Mouse (Mus musculus) thymus, postnatal 25 days (tissue): ENCODE data around the gene Mynn.
"Not testable (repeated sequence)": the region's sequence is repeated elsewhere in the genome, so short reads cannot be mapped to it uniquely, and the experiment has no call there.

Experiments
- DNase-seq: peaks from one replicate; pipeline ENCODE4 v3.0.0; 2022

The Mynn gene

GRCm38 (mm10) chr3:30602065-30602739 is at the start of gene Mynn:
TSS of gene Mynn (plus strand) at chr3:30602065.
- peak; percentile 98 for DNase-seq

DNA sequence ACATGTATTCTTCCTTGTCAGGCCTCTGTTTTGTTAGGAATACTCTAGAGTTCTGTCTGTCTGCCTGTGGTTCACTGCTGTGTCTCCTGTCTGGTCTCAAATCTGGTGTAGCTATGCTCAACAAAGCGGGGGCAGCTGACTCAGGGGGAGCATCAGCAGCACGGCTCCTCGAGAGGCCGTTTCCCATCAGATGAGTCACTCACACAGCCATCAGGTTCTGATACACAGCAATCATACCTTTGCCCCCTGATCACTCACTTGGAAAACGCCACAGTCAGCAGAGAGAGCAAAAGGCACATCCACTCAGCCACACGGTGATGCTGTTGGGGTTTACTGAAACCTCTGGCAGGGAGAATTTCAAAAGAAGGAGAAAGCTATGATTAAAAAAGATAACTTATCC is 48.1 kb upstream of the Mynn start:
- no peak for DNase-seq

DNA sequence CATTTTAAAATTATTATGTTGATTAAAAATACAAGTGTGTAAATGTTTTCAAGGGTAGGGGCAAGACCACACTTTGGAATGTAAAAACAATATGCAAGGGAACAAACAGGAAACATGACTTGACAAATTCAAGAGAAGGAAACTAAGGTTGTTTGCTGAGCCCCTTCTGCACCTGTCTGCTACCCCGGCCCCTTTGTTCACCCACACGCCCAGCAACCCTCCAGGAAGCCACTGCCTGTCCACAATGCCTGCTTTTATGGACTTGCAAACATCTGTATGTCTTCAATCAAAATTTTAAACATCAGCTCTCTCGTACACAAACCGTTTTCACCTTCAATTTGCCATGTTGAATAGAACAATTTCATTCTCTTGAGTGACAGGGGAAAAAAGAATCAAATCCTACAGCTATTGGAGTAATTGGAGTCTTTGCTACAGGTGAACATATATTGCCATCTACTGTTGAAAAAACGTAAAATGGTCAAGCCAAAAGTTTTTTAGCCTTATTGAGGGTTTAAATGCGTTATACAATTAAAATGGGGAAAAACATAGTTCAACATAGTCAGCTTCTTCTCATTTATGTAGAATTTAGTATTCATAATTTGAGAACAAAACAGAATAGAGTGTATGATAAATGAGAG is 41.1 kb upstream of the Mynn start:
- no peak for DNase-seq

DNA sequence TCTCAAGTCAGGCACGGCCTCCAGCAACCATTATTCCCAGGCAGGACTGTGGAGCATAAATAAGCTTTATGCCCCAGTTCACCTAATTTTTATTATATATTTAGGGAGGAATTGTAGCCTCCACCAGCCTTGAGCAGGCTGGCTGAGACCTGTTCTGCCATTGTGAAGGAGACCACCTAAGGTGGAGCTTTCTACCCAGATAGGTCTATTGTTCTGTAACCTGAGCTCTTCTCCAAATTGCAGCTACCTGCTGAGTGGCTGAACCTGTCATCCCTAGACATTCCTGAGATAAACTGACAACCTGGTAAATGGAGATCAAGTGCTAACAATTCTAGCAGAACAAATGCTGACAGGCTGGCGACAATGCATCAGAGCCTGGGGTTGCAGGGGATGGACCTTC is 35.5 kb upstream of the Mynn start:
- not testable (repeated sequence) for DNase-seq

DNA sequence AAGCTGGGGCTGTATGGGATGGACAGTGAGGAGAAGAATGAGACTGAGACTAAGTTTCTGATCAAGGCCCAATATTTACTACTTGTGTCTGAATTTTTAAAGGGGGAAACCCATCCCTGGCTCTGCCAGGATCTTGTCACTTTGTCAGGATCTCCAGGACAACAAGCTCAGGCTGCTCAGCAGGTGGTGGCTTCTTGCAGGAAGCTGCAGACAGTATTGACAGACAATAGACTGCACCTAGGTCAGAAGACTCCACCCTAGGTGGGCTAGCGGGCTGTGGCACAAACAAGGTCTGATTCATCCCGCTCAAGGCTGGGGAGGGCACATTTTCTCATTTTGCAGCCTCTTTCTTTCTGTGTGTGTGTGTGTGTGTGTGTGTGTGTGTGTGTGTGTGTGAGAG is 28.3 kb upstream of the Mynn start:
- no peak for DNase-seq

- no peak for DNase-seq
These were observed 13.0 kb upstream of the Mynn start for GRCm38 (mm10) chr3:30588865-30589264.

DNA sequence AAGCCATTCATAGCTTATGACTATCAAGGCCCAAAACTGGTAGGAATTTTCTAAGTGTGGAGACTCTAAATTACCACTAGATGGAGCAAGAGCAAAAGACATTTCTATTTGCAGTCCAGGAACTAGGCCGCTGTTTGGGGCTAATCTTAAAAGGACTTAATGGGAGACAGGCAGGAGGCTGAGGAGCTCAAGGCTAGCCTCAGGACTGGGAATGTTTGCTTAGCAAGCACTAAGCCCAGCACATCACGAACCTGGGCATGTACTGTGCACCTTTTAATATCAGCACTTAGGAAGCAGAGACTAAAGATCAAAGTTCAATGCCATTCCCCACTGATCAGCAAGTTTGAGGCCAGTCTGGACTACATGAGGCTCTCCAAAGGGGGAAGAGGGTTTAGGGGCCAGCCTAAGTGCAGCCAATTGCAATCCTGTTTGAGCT is 9.4 kb upstream of the Mynn start:
- DNase-seq: no peak

DNA sequence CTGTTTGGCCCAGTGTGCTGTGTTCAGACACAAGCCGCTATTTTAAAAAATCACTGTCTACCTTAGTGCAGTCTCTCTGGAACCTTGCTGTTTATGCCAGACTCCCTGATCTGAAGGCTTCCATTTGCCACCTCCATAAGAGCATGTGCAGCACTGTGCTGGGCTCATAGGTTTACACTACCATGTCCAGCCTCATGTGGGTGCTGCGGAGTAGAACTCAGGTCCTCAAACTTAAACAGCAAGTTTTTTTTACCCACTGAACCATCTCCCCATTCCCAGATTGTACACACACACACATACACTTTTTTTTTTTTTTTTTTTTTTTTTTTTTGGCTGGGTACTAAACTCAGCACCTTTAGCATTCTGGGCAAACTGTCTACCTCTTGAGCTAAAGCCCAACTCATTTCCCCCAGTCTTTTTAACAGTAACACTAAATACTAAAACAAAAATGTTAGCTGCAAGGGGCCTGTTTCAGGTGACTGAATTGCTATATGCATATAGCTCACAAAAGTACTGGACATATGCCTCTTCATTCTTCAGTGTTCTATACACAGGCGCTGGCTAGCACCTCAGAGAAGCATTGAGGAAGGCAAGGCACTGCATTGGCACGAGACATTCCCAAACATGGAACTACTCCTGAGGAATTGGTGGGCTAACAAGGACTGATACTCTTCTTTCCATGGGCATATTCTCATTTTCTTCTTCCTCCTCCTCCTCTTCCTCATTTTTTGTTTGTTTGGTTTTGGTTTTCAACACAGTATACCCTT is 8.0 kb upstream of the Mynn start:
- no peak for DNase-seq

DNA sequence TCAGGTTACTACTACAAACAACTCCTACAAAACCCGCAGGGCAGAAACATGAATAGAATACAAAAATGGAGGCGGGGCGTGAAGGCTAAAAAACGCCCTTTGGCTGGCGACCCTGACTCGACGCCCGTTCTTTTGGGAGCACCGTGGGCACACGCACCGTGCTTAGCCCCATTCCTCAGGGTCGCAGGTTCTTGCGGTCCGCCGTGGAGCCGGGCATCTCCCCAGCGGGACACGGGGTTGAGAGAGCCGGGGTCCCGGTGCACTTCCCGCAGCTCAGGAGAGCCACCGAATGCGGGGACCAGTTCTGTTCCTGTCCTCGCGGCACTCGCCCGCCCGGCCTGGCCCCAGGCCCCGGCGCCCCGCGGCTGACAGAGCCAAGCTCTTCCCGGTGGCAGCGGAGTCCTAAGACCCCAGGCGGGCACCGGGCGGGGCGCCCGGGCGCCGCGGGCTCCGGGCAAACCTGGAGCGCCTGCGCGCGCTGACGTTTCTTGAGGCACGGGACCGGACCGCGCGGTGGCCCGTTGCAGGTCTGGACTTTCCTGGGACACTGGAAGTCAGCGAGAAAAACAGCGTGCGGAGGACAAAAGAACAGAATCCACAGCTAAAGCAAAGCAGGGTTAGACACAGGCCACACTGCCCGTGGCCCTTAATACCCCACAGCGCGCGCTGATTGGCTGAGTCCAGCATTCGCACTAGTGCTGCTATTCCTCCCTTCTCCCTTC is 6.6 kb upstream of the Mynn start:
- no peak for DNase-seq

GRCm38 (mm10) chr3:30597271-30597670 is 4.6 kb upstream of the Mynn start:
- DNase-seq: no peak

DNA sequence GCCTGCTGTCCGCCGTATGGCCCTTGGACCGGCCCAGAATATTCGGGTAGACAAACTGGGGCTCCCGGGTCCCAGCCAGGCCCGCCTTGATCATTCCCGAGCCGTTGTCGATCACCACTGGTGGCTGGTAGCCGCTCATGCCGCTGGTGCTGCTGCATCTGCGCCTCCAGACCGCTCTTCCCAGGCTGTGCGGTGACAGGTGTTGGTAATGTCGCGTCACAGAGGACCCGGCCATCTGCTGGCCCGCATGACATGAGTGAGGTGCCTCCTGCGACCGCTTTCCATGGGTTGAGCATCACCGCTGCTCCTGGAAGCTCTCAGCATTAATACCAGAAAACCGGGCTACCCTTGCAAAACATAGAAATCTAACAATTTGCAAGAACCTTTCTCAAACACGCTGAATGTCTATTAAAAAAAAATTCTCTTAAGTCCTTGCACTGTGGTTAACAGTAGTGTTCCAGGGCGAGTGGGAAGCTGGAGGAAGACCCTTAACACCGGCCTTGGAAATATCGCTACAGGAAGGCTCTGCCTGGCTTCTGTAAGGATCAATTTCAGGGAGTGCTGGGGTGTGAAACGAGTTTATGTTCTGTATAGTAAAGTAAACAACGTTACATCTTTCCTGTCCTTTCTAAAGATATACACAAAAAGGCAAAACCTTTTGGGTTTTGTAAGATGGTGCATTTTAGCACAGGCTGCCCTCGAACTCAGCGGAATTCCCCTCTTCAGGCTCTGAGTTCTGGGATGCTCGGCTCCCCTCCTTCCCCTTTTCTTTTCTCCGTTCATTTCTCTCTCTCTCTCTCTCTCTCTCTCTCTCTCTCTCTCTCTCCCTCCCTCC is 1.9 kb upstream of the Mynn start, which contains the start of gene Actrt3:
TSS of gene Actrt3 (minus strand) at position 229 of the 835 bp plus-strand sequence.
- peak; percentile 43 for DNase-seq

GRCm38 (mm10) chr3:30600717-30601116 is 1.1 kb upstream of the Mynn start:
- peak; percentile 39 for DNase-seq

DNA sequence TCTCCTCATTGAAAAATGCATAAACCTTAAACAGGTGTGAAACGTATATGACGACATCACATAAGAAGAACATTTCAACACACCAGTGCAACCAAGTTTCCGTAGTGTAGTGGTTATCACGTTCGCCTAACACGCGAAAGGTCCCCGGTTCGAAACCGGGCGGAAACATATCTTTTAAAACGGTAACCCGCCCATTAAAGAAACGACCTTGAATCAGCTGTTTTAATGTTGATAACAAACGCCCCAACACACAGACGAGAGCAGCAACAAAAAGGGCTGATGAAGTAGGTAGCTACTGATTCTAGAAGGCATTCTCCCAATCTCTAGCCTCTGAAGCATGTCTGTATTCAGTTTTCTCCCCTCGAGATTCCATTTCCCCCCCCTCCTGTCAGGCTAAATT is 690 bp upstream of the Mynn start:
- DNase-seq: peak; percentile 91

DNA sequence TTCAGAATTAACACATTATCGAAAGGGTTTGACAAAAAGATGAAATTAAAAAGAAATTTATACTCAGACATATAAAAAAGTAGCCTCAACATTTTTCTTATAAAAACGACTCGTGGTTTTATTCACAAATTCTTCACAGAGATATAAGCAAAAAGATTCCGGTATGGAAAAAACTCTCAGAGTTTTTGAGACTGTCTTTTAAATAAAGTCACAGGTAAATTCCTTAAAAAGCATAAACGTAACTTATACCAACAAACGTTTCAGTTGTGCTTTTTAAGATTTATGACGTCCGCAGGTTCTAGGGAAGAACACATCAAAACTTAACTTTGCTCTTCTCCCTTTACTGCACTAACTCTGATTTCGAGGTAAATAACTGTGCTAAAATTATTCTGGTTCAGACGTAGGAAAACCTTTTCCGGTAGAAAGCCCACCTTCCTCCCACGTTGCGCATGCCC is 228 bp upstream of the Mynn start:
- no peak for DNase-seq

- DNase-seq: no peak
These were observed 854 bp downstream of the Mynn start for GRCm38 (mm10) chr3:30602740-30603098.

DNA sequence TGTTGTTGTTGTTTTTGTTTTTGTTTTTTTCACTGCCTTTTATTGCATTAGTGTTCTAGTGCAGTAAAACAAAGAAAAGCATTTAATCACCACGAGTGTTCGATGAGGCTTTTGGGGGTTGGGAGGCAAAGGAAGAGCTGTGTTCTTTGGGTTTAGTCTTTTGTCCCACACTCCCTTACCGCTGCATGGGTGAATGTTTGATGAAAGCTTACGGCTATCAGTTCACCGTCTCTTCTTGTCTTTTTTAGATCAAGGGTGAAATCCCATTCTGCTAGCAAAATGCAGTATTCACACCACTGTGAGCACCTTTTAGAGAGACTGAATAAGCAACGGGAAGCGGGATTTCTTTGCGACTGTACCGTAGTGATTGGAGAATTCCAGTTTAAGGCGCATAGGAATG is 1.4 kb downstream of the Mynn start:
- DNase-seq: no peak

DNA sequence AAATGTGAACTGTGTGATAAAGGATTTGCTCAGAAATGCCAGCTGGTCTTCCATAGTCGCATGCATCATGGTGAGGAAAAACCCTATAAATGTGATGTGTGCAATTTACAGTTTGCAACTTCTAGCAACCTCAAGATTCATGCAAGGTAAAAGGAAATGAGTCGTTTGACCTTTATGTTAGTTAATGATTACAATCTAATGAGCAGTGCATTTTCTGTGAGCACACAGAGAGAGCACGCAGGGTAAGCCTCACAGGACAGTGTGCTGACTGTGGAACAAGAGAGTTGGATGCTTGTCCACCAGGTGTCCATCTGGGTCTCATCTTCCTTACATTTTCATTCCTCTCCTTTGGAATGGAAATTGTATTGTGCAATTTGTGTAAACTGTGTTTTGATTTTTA is 7.1 kb downstream of the Mynn start:
- DNase-seq: no peak

DNA sequence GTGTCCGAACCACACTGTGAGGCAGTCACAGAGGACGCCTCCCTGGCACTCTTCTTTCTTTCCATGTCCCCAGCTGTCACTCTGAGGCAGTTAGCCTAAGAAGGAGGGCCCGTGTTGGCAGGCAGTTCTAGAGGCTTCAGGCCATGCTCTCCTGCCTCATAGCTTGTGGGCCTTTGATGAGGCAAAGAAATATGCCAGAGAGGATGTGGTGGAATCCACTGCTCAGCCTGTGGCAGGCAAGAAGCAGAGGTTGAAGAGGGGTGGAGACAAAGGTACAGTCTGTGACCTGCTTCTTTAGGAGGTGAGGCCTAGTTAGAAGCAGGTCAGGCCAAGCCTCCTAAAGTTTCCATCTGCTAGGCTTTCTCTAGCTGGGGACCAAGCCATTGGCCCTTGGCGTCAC is 9.1 kb downstream of the Mynn start:
- DNase-seq: peak; percentile 37

GRCm38 (mm10) chr3:30620132-30620531 is 18.3 kb downstream of the Mynn start:
- DNase-seq: no peak

DNA sequence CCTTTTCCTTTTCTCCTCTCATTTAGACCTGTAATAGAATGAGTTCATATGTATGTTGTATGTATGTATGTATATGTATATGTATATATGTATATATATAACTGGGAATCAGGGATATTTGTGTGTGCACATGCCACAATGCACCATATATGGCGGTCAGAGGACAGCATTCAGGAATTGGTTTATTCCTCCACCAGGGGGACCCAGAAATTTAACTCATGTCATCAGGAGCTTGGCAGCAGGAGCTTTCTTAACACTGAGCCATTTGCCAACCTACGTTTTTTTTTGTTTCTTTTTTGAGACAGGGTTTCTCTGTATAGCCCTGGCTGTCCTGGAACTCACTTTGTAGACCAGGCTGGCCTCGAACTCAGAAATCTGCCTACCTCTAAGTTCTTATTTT is 31.8 kb downstream of the Mynn start:
- no peak for DNase-seq

DNA sequence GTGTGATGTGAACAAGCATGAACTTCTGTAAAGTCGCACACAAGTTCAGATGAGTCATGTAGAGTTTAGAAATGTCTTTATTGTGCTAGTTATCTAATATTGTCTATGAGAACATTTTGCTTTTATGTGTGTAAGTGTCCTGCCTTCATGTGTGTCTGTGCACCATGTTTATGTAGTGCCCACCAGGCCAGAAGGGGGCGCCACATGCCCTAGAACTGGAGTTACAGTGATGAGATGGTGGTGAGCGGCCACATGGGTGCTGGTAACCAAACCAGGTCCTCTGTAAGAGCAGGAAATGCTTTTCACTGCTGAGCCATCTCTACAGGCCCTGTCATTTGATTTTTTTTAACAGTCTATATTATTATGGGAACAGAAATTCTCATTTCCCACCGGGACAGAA is 33.8 kb downstream of the Mynn start:
- DNase-seq: no peak

- DNase-seq: no peak
These were observed 42.3 kb downstream of the Mynn start, which contains the start of gene Lrriq4 for GRCm38 (mm10) chr3:30644207-30644606. TSS of gene Lrriq4 (plus strand) at chr3:30644507.
